Mouse (Mus musculus): ENCODE measurements around the gene Decr2. TPM values are rescaled to one million over a fixed set of nuclear protein-coding genes. Genes with fewer than 3 reads are reported as not detected.

Decr2 gene
- polyA plus RNA-seq, 1 experiment, result 12.0 TPM

DNA sequence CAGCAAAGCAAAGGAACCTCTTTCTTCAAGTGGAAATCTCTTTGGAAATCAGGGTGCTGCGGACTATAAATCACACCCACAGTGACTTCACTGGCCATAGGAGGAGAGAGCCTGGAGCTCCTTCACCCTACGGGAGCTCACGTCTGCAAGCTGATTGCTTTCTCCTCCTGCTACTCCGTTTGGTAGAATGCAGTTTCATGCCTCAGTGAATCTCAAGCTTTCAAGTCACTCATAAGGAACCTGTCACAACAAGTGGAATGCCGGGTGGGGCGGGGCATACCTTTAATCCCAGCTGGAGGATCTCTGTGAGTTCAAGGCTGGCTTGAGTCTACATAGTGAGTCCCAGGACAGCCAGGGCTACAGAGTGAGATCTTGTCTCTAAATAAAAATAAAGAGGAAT, 35.0 kb downstream of the Decr2 start:
- Histone ChIP-seq H3K27me3 (ENCODE audit: control insufficient read depth, insufficient read depth, low read length) (no peaks in the 10 kb centered on the region), H3K4me3 (ENCODE audit: control insufficient read depth, low read depth, low read length) (no peak overlapping the region), H3K4me1 (ENCODE audit: control insufficient read depth, insufficient read depth, low read length) (no peaks in the 10 kb centered on the region), H3K36me3 (ENCODE audit: control insufficient read depth, insufficient read depth, low read length) (no peaks in the 10 kb centered on the region; the same call in 1 of the 2 replicates), H3K27ac (ENCODE audit: control insufficient read depth, insufficient read depth, low read depth, low read length) (no peak overlapping the region)
- no peak for TF ChIP-seq CTCF (IDR thresholded peaks at IDR 0.05; ENCODE audit: control insufficient read depth, insufficient read depth, insufficient replicate concordance, low read depth, low read length)
- TF ChIP-seq POLR2A (IDR thresholded peaks at IDR 0.05; ENCODE audit: control insufficient read depth, low read depth, low read length), result no peak

DNA sequence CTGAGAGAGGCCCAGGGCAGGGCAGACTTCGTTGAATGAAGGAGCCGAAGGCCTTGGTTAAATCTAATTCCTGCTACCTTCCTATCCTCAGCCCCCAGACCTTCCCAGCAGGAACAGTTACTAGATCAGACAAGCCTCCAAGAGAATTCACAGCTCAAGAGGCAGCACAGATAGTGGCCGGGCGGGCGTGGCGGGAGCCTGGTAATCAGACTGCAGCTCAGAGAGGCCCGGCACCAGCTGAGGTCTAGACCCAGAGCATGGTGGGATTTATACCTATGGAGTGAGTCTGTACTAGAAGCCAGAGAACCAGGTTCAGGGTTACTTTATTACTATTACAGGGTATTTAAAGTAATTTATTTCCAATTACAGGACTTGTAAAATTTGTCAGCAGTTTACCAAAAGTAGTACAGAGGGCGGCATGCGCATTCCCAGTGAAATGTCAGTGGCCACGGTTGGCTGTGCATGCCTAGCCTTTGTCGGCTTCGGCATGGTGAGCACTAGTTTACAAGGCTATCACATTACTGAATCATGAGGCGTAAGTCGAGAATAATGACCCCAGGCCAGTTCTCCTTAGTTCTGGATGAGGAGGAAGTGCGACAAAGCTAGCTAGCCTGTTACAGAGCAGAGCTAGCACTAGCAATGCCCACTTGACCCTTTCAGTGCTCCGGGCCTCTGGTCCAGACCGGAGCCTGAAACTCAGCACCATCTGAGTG, 35.8 kb downstream of the Decr2 start:
- Histone ChIP-seq H3K4me3 (ENCODE audit: control insufficient read depth, low read depth, low read length) (no peak overlapping the region), H3K27me3 (ENCODE audit: control insufficient read depth, insufficient read depth, low read length) (no peaks in the 10 kb centered on the region), H3K36me3 (ENCODE audit: control insufficient read depth, insufficient read depth, low read length) (no peaks in the 10 kb centered on the region; the same call in 1 of the 2 replicates), H3K27ac (ENCODE audit: control insufficient read depth, insufficient read depth, low read depth, low read length) (no peak overlapping the region), H3K4me1 (ENCODE audit: control insufficient read depth, insufficient read depth, low read length) (no peaks in the 10 kb centered on the region)
- no peak for TF ChIP-seq POLR2A (IDR thresholded peaks at IDR 0.05; ENCODE audit: control insufficient read depth, low read depth, low read length)
- TF ChIP-seq CTCF (IDR thresholded peaks at IDR 0.05; ENCODE audit: control insufficient read depth, insufficient read depth, insufficient replicate concordance, low read depth, low read length), result no peak

DNA sequence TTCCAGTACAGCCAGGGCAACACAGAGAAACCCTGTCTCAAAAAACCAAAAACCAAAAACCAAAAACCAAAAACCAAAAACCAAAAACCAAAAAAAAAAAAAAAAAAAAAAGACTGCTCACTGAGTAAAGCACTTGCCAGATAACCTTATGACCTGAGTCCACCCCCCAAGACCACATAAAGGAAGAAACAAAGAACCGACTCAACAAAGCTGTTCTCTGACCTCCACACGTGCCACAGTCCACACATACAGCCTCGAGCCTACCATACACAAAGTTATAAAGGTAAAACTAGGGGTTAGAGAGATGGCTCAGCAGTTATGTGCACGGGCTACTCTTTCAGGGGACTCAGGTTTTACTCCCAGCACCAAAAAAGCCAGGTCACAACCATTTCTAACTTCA, 37.4 kb downstream of the Decr2 start:
- no peak for TF ChIP-seq CTCF (IDR thresholded peaks at IDR 0.05; ENCODE audit: control insufficient read depth, insufficient read depth, insufficient replicate concordance, low read depth, low read length)
- TF ChIP-seq POLR2A (IDR thresholded peaks at IDR 0.05; ENCODE audit: control insufficient read depth, low read depth, low read length), result no peak
- no peaks in the 10 kb centered on the region; the same call in 1 of the 2 replicates for H3K36me3 ChIP-seq (ENCODE audit: control insufficient read depth, insufficient read depth, low read length)
- H3K27me3 ChIP-seq (ENCODE audit: control insufficient read depth, insufficient read depth, low read length), result no peaks in the 10 kb centered on the region
- H3K4me1 ChIP-seq (ENCODE audit: control insufficient read depth, insufficient read depth, low read length), result no peaks in the 10 kb centered on the region
- H3K27ac ChIP-seq (ENCODE audit: control insufficient read depth, insufficient read depth, low read depth, low read length), result no peak overlapping the region
- no peak overlapping the region for H3K4me3 ChIP-seq (ENCODE audit: control insufficient read depth, low read depth, low read length)

DNA sequence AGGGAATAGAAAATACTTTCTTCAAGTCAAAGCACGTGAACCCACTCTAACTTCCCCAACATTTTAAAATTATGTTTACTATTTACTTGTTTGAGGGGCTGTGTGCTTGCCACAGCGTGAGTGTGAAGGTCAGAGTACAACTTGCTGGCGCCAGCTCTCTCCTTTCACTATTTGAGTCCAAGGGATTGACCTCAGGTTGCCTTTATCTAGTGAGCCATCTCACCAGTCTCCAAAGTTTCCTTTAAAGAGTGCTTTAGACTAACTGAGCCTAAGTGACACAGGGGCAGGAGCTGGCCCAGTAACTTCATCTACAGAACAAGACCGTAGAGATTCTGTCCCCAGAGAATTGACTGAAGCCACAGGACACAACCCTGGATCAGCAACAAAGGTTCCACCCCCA, 38.1 kb downstream of the Decr2 start:
- no peaks in the 10 kb centered on the region; the same call in 1 of the 2 replicates for H3K36me3 ChIP-seq (ENCODE audit: control insufficient read depth, insufficient read depth, low read length)

DNA sequence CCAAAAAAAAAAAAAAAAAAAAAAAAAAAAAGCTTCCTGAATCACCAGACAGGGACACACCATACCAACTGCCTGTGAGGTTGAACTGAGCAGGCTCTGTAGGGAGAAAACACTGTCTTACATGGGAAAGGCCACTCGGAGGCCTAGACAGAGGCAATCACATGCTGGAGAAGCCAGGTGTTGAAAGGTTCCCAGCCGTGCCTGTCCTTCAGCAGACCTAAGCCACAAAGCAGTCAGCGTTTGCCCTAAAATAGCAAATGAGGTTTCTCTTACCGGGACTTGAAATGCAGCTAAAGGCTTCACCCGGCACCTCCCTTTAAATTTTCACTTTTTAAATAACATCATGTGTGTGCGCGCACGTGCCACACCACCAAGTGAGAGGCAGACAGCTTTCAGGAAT, 42.0 kb downstream of the Decr2 start:
- no peaks in the 10 kb centered on the region for H3K4me1 ChIP-seq (ENCODE audit: control insufficient read depth, insufficient read depth, low read length)
- no peaks in the 10 kb centered on the region for H3K27me3 ChIP-seq (ENCODE audit: control insufficient read depth, insufficient read depth, low read length)
- no peaks in the 10 kb centered on the region for H3K36me3 ChIP-seq (ENCODE audit: control insufficient read depth, insufficient read depth, low read length)
- H3K4me3 ChIP-seq (ENCODE audit: control insufficient read depth, low read depth, low read length), result no peak overlapping the region
- TF ChIP-seq POLR2A (IDR thresholded peaks at IDR 0.05; ENCODE audit: control insufficient read depth, low read depth, low read length) (no peak), CTCF (IDR thresholded peaks at IDR 0.05; ENCODE audit: control insufficient read depth, insufficient read depth, insufficient replicate concordance, low read depth, low read length) (no peak)
- H3K27ac ChIP-seq (ENCODE audit: control insufficient read depth, insufficient read depth, low read depth, low read length), result no peak overlapping the region

More for the DNA sequence above, 38.1 kb downstream of the Decr2 start:
- Histone ChIP-seq H3K4me3 (ENCODE audit: control insufficient read depth, low read depth, low read length) (no peak overlapping the region), H3K4me1 (ENCODE audit: control insufficient read depth, insufficient read depth, low read length) (no peaks in the 10 kb centered on the region), H3K27me3 (ENCODE audit: control insufficient read depth, insufficient read depth, low read length) (no peaks in the 10 kb centered on the region), H3K27ac (ENCODE audit: control insufficient read depth, insufficient read depth, low read depth, low read length) (no peak overlapping the region)
- TF ChIP-seq CTCF (IDR thresholded peaks at IDR 0.05; ENCODE audit: control insufficient read depth, insufficient read depth, insufficient replicate concordance, low read depth, low read length) (no peak), POLR2A (IDR thresholded peaks at IDR 0.05; ENCODE audit: control insufficient read depth, low read depth, low read length) (no peak)

DNA sequence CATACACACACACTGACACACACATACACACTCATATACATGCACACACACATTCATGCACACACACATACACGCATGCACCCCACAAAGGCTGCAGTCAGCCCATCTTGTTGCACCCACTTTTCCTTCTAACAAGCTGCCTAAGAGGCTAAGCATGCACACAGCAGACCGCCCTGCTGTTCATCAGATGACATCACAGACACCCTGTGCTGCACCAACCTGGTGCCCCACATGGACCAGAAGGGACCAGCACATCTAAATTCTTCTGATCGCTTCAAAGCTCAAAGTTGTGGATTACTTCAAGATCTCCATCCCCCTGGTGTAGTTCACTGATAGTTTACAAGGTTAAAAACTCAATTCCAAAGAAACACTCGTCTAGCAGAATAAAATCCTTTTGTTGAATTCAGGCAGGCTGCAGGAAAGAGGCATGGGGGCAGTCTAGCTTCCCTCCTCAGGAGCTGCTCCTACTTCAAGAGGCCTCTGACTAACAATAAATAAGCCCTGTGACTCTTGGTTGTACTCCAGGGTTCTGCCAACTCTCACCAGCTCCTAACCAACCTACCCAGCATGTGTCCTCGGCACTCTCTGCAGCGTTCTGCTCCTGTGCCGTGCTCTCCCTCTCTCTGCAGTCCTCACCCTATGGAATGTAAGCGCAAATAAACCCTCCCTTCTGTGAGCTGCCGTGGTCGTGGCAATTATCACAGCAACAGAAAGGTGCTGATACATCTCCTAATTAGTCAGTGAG, 43.7 kb downstream of the Decr2 start:
- no peak overlapping the region for H3K4me3 ChIP-seq (ENCODE audit: control insufficient read depth, low read depth, low read length)
- no peaks in the 10 kb centered on the region for H3K27me3 ChIP-seq (ENCODE audit: control insufficient read depth, insufficient read depth, low read length)
- no peak overlapping the region for H3K27ac ChIP-seq (ENCODE audit: control insufficient read depth, insufficient read depth, low read depth, low read length)
- H3K36me3 ChIP-seq (ENCODE audit: control insufficient read depth, insufficient read depth, low read length), result no peaks in the 10 kb centered on the region
- H3K4me1 ChIP-seq (ENCODE audit: control insufficient read depth, insufficient read depth, low read length), result no peaks in the 10 kb centered on the region
- TF ChIP-seq CTCF (IDR thresholded peaks at IDR 0.05; ENCODE audit: control insufficient read depth, insufficient read depth, insufficient replicate concordance, low read depth, low read length), result no peak
- no peak for TF ChIP-seq POLR2A (IDR thresholded peaks at IDR 0.05; ENCODE audit: control insufficient read depth, low read depth, low read length)

DNA sequence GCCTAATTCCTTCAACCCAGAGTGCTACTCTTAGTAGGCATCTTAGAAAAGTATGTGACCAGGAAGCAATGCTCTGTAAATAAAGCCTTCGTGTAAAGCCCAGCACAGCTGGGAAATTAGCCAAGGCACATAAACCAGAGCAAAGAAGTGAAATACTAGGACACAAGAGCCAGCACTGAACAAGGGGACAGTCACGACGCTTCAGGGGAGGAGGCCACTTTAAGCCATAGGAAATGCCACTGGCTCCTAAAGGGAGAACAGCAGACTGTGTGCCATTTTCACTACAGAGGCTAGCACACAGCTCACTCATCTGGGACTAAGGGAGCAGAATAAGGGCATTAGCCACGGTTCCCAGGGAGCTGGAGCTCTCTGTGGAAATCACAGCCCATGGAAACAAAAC, 44.9 kb downstream of the Decr2 start:
- Histone ChIP-seq H3K27me3 (ENCODE audit: control insufficient read depth, insufficient read depth, low read length) (no peaks in the 10 kb centered on the region), H3K27ac (ENCODE audit: control insufficient read depth, insufficient read depth, low read depth, low read length) (no peak overlapping the region), H3K4me1 (ENCODE audit: control insufficient read depth, insufficient read depth, low read length) (no peaks in the 10 kb centered on the region), H3K4me3 (ENCODE audit: control insufficient read depth, low read depth, low read length) (no peak overlapping the region), H3K36me3 (ENCODE audit: control insufficient read depth, insufficient read depth, low read length) (no peaks in the 10 kb centered on the region)
- no peak for TF ChIP-seq CTCF (IDR thresholded peaks at IDR 0.05; ENCODE audit: control insufficient read depth, insufficient read depth, insufficient replicate concordance, low read depth, low read length)
- TF ChIP-seq POLR2A (IDR thresholded peaks at IDR 0.05; ENCODE audit: control insufficient read depth, low read depth, low read length), result no peak

Data from testis, adult 2 months (tissue).